Mouse (Mus musculus) adipocyte (in vitro differentiated cells): ENCODE results near the gene Sppl3.
A peak's percentile ranks its signal among the peaks of the same experiment; 100 is the strongest.
"Not testable (repeated sequence)": the region's sequence is repeated elsewhere in the genome, so short reads cannot be mapped to it uniquely, and the experiment has no call there.

ENCODE experiments used
- DNase-seq: peaks from one replicate; pipeline ENCODE4 v3.0.0-alpha.2; 2016; ENCODE audit warnings: low spot score

Sppl3 gene

DNA sequence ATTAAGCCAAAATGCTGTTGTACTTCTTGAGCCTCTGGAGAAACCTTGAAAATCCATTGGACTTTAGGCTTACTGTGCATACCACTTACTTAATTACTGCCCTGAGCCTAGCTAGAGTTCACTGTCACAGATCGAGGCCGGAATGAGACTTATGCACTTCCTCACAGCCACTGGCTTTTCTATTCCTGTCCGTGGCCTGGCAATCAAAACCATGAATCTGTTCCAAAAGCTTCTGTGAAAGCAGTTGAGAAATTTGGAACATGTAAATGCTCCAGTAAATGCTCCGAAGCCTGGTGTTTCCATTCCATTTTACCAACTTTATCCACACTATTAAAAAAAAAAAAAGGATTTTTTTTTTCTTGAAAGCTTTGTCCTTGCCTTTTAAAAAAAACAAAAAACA lies 29.8 kb downstream of the Sppl3 start:
- peak; percentile 96 for DNase-seq

DNA sequence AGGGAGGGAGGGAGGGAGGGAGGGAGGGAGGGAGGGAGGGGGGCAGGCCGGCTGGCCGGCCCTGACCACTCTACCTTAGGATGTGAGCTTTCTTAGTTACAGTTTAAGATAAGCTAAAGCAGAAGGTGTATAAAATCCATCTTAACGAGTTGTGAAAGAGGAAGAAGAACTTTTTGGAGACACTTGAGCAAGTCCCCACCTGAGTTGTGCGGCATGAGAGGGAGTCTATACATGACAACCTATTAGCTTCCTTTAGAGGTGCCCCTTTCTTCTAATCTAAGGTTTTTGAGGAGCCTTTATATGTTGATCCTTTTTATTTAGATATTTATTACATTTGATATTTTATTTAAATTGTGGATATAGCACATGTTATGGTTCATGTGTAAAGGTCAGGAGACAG lies 32.7 kb downstream of the Sppl3 start:
- DNase-seq: no peak

- no peak for DNase-seq
These were observed 34.3 kb downstream of the Sppl3 start for GRCm38 (mm10) chr5:115045146-115045677.

GRCm38 (mm10) chr5:115049692-115050091 lies 38.8 kb downstream of the Sppl3 start:
- DNase-seq: no peak

GRCm38 (mm10) chr5:115050776-115051175 lies 39.8 kb downstream of the Sppl3 start:
- no peak for DNase-seq

DNA sequence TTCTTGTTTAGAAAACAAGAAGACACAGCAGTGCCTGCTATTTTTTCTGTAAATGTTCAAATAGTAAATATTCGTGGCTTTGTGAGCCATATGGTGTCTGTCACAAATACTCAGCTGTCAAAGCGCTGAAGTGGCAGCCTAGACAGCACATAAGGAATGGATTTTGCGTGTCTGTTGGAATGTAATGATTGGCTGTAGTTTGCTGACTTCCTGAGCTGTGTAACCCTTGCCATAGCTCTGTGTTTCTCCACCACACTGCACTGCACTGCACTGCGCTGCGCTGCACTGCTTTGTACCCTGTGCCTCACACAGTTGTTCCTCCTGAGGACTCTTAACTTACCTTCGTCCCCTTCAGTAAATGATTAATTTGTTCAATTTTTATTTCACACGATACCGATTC lies 41.6 kb downstream of the Sppl3 start:
- no peak for DNase-seq

DNA sequence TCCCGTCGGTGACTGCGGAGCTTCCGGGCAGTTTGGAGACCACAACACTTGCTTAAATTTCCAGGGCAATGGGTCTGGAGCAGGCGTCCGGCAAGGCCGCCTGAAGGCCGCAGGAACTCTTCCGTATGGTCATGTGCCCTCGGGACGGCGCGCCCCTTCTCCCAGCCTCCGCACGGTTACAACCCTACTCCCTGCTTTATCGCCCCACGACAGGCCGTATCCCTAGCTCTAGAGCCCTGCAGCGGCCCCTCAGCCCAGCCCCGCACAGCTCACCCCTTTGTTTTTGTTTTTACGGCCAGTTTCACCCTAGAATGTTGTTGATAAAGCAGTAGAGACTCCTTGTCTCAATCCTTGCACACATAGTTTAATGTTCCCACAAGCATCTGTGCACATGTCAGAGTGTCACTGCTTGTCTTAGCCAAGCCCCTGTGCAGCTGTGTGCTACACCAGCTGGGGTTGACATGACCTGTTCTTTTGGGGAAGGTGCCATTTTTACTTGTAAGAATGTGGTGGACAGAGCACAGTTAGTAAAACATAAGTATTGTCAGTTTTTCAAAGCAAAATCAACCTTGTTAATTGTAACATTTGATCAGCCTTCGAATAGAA lies 43.0 kb downstream of the Sppl3 start:
- no peak for DNase-seq

DNA sequence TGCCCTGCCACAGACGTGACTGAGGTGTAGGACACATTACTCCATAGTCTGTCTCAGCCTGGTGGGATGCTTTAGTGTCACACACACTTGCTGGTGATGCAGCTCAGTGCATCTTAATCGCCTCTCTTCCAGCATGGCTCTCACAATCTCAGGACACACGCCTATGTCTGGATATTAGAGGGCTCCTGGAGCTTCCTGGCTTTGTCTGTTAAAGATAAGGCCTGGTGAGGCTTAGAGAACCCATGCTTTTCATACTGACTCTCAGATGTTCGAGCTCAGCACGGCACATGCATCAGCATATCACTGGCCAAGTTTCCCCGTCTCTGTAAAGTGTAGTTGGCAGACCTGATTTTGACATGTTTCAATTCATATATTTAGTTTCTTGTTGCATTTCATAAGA lies 44.5 kb downstream of the Sppl3 start:
- DNase-seq: no peak

DNA sequence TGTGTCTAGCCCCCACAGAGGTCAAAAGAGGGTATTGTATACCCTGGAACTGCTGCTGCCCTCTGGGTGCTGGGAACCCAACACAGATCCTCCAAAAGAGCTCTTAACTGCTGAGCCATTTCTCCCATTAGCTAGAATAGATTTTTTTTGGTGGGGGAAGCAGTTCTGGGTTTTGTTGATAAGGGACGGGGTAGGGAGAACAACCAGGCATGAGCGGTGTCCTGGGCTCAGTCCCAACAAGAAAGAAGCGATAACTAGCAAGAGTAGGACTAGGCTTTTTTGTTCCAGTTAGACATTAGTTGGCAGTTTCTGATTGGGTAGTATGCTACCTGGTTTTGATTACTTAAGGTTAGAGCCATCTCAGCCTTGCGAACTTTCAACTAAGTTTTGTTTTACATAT lies 46.2 kb downstream of the Sppl3 start:
- no peak for DNase-seq

GRCm38 (mm10) chr5:115058584-115059297 lies 47.8 kb downstream of the Sppl3 start:
- no peak for DNase-seq

DNA sequence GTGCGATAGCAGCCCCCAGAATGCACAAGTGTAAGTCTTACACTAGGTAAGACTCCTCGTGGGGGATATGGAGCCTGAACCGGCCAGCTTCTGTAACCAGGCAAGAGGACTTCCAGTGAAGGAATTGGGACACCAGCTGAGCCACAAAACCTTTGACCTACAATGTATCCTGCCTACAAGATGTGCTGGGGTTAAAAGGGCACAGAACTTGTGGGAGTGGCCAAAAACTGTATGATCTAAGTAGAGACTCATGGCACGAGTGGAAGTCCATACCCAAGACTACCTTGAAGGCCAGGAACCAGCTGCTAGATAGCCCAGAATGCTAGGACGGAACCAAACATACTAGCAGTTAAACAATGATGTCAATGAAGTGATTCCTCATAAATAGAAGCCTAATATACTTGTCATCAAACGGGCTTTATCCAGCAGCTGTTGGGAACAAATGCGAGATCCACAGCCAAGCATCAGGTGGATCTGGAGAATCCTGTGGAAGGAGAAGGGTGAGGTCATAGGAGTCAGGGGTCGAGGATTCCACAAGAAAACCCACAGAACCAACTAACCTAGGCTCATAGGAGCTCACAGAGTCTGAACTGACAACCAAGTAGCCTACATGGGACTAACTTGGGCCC lies 49.2 kb downstream of the Sppl3 start:
- DNase-seq: peak; percentile 41

GRCm38 (mm10) chr5:115060977-115061376 lies 50.0 kb downstream of the Sppl3 start:
- DNase-seq: no peak

- no peak for DNase-seq
These were observed 51.6 kb downstream of the Sppl3 start for GRCm38 (mm10) chr5:115062566-115062965.

- no peak for DNase-seq
These were observed 52.5 kb downstream of the Sppl3 start for GRCm38 (mm10) chr5:115063391-115063790.

DNA sequence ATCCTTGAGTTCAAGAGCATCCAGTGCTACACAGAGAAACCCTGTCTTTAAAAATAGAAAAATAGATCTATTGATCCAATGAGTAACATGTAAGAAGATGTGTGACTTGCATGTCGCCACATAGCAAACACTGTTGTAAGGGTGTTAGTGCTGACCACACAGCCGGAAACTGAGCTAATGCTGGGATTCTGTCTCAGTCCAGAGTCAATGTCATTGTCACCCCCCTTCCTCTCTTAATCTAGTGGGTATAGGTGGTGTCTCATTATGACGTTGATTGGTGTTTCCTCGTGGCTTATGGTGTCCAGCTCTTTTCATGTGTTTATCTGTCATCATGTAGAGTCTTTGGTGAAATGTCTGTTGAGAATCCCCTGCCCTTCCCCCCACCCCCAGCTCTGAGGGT lies 55.3 kb downstream of the Sppl3 start:
- no peak for DNase-seq

DNA sequence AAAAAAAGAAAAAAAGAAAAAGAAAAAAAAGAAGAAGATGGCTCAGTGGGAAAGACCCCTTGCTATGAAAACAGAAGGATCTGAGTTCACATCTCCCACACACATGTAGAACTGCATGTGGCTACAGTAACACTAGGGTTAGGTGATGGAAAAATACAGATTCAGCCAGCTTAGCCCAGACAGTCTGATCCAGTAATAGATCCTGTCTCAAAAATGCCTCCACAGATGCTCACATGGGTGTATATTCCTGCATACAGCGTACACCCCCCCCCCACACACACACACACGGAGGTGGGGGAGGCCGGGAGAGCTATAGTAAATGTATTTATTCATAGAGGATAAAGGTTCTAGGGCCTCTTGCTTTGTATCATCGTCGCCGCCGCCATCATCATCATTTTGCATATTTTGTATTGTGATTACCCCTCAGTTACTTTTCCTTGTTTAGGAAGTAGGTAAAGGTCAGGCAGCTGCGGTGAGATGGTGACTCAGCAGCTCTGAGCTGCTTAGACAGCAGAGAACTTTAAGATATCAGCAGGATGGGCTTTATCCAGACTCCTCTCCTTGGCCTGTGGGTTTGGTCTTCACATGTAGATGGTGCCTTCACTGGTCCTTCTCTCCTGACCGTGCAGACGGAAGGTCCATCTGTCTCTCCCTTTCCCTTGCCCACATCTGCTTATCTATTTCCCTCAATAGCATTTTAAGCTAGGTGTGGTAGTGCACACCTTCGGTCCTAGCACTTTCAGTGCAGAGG lies 57.9 kb downstream of the Sppl3 start:
- DNase-seq: no peak

DNA sequence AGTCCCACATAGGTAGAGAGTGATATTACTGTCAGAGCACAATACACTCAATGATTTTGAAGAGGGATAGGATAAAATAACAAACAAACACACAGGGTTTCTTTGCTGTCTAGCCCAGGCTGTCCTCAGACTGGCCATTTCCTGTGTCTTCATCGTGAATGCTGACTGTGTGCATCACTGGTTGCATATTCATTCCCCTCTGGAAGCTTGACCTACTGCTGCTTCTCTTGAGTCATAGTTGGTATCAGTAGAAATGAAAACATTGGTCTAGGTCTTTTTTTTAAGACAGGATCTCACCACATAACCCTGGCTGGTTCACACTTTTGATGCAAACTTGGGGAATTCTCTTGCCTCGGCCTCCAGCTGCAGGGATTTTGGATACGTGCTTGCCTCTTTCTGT lies 58.7 kb downstream of the Sppl3 start:
- no peak for DNase-seq

- no peak for DNase-seq
These were observed 59.5 kb downstream of the Sppl3 start for GRCm38 (mm10) chr5:115070457-115070856.

DNA sequence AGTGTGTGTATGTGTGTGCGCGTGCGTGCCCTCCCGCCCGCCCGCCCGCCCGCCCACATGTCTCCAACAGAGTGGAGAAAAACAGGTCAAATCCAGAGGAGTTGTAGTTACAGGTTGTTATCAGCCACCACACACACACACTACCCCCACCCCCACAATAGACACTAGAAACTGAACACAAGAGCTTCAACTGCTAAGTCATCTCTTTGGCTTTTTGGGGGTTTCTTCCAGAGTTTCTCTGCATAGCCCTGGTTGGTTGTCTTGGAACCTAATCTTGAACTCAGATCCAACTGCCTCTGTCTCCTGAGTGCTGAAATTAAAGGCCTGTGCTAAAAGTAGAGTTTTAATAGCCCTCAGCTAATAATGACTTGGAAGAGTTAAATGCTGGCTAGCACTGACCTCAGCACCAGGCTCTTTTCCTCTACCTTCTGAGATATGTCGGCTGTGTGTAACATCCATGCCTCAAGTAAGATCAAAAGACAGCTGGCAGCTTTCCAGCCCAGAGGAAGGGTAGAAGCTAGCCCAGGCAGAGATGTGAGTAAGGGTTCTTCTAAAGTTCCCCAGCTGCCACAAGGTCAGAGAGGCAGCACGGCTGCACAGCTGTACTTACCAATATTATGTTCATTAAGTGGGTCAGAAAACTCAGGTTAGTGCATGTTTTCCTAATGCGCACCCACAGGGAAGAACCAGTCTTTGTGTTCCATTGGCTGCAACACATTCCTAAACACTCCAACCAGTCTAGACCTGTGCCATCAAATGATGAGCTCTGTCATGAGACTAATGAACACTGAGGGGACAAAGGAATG lies 60.4 kb downstream of the Sppl3 start:
- DNase-seq: peak; percentile 24

DNA sequence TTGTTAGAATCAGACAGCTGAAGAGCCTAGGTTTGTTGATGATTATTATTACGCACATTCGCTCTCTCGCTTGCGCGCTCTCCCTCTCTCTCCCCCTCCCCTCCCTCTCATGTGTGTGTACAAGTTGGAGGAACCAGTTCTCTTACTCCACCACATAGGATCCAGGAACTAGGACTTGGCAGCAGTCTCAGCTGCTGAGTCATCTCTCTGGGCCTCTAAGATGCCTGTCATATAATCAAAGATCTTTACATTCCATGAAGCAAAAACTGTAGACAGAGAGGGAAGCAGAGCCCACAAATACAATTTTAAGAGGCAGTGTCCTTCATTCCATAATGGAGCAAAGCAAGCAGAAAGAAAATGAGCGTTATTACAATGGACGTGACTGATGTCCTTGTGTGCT lies 61.2 kb downstream of the Sppl3 start:
- peak; percentile 50 for DNase-seq

DNA sequence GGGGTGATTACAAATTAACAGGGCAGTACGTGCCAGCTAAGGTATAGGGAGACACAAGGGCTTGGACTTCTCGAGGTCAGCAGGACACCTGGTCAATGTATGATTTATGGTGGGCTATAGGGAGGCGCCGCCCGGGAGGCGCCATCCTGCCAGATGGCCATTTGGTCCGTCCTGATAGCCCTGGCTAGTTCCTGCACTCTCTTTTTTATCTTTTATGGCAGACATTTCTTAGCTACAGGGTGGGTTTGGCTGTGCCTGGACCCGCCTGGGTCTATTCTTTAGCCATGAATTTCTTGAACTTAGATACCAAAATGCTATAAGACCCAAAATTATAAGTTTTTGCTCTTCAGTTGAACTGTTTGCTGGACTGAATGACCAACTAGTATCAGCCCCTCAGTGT lies 62.4 kb downstream of the Sppl3 start:
- DNase-seq: not testable (repeated sequence)

- DNase-seq: no peak
These were observed 63.8 kb downstream of the Sppl3 start for GRCm38 (mm10) chr5:115074749-115075148.
